Mouse (Mus musculus): ENCODE results near the gene Lrrc29.
"Not testable (repeated sequence)": the region's sequence is repeated elsewhere in the genome, so short reads cannot be mapped to it uniquely, and the experiment has no call there.

The Lrrc29 gene

GRCm38 (mm10) chr8:105309142-105309847, 16.8 kb downstream of the Lrrc29 start:
- no peak for DNase-seq

- DNase-seq = no peak
Measured at GRCm38 (mm10) chr8:105308428-105308827, 17.6 kb downstream of the Lrrc29 start.

- DNase-seq = no peak
Measured at GRCm38 (mm10) chr8:105307670-105308069, 18.4 kb downstream of the Lrrc29 start.

- DNase-seq = no peak
Measured at GRCm38 (mm10) chr8:105306146-105306691, 19.9 kb downstream of the Lrrc29 start.

- DNase-seq = peak; percentile 62
Measured at GRCm38 (mm10) chr8:105305211-105306145, 20.6 kb downstream of the Lrrc29 start, which contains the start of gene Elmo3. Gene Elmo3, plus strand, starts transcription at chr8:105305601.

GRCm38 (mm10) chr8:105304325-105305210, 21.5 kb downstream of the Lrrc29 start:
- DNase-seq = no peak

- DNase-seq = no peak
Measured at GRCm38 (mm10) chr8:105303874-105304273, 22.2 kb downstream of the Lrrc29 start.

- no peak for DNase-seq
Measured at GRCm38 (mm10) chr8:105303396-105303795, 22.7 kb downstream of the Lrrc29 start.

- no peak for DNase-seq
Measured at GRCm38 (mm10) chr8:105299962-105300361, 26.1 kb downstream of the Lrrc29 start.

GRCm38 (mm10) chr8:105298351-105299252, 27.5 kb downstream of the Lrrc29 start:
- peak; percentile 58 for DNase-seq

- DNase-seq = peak; percentile 89
Measured at GRCm38 (mm10) chr8:105297511-105298192, 28.4 kb downstream of the Lrrc29 start, which contains the start of gene E2f4. Gene E2f4, plus strand, starts transcription at chr8:105297663.

GRCm38 (mm10) chr8:105295895-105296573, 30.0 kb downstream of the Lrrc29 start, which contains the start of gene Exoc3l:
Gene Exoc3l, minus strand, starts transcription at chr8:105296101.
- peak; percentile 31 for DNase-seq

- no peak for DNase-seq
Measured at GRCm38 (mm10) chr8:105295256-105295655, 30.8 kb downstream of the Lrrc29 start.

GRCm38 (mm10) chr8:105294776-105295175, 31.3 kb downstream of the Lrrc29 start:
- no peak for DNase-seq

- DNase-seq = no peak
Measured at GRCm38 (mm10) chr8:105293405-105293804, 32.7 kb downstream of the Lrrc29 start.

- no peak for DNase-seq
Measured at GRCm38 (mm10) chr8:105292471-105292870, 33.6 kb downstream of the Lrrc29 start.

GRCm38 (mm10) chr8:105291802-105292201, 34.3 kb downstream of the Lrrc29 start:
- not testable (repeated sequence) for DNase-seq

GRCm38 (mm10) chr8:105291364-105291763, 34.7 kb downstream of the Lrrc29 start:
- DNase-seq = not testable (repeated sequence)

- peak; percentile 89 for DNase-seq
Measured at GRCm38 (mm10) chr8:105290554-105291314, 35.3 kb downstream of the Lrrc29 start.
